Mouse (Mus musculus): ENCODE data around the gene Cttnbp2nl.

Gene Cttnbp2nl

GRCm38 (mm10) chr3:105014908-105015307 lies 38.0 kb downstream of the Cttnbp2nl start:
- DNase-seq (ENCODE audit: low read depth, low spot score), result no peak

DNA sequence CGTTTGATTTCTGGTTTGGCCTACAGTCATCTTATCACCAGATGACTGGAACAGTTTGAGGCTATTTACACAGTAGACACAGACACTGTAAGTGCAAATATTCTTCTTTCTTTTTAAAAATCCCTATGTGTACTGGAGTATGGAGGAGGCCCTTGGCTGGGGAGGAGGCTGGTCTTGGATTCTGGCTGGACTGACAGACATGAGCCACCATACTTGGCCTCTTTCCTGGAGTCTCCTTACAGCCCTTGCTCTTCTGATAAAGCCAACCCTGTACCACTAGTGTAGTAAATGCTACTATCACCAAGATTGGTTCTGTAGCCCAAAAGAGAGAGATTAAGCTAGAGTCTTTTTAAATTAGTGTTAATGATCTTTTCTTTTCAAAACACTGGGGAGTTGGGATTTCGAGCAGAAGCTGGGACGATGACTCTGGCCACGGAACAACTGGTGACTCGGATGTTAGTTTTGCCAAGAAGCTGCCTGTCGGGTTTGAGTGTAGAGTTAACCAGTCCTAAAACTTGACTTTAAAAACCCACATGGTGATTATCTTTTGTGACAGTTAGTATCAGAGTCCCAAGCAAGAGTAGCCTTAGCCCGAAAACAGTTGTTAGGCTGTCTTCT lies 40.1 kb downstream of the Cttnbp2nl start:
- DNase-seq (ENCODE audit: low read depth, low spot score), result no peak

DNA sequence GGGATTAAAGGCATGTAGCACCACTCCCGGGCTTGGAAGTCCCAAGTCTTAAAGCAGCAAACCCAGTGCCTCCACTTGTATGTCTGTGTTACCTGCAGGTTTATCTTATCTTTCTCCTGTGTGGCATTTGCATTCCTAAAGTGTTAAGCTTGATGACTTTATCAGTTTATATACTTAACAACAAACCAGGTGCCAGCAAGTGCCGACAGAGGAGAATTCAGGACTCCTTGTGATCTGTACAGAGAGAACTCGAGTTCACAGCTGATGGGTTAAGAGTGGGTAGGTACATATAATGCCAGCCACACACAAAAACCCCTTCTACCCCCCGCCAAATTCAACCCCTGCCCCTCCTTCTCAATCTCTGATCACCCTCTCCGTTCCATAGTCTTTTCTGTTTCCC lies 41.1 kb downstream of the Cttnbp2nl start:
- no peak for DNase-seq (ENCODE audit: low read depth, low spot score)

- no peak for DNase-seq (ENCODE audit: low read depth, low spot score)
Observed at GRCm38 (mm10) chr3:105010681-105011339, 42.1 kb downstream of the Cttnbp2nl start.

DNA sequence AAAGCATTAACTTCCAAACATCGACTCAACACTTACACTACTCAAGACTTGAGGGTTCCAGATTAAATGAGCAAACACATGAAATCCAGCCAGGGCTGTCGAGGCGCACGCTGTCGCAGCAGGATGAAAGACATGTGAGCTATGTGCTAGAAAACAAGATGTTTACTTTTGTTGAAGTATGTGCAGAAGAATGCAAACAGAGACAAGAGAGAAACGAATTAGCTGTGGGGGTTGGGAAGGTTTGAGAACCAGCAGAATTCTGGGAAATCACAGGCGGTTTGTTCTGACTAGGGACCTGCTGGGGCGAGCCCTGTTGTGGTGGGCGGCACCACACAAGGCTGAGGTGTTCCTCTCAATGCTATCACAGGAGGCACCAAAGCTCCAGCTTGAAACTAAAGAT lies 44.9 kb downstream of the Cttnbp2nl start:
- no peak for DNase-seq (ENCODE audit: low read depth, low spot score)

GRCm38 (mm10) chr3:105006101-105006500 lies 46.8 kb downstream of the Cttnbp2nl start:
- no peak for DNase-seq (ENCODE audit: low read depth, low spot score)

DNA sequence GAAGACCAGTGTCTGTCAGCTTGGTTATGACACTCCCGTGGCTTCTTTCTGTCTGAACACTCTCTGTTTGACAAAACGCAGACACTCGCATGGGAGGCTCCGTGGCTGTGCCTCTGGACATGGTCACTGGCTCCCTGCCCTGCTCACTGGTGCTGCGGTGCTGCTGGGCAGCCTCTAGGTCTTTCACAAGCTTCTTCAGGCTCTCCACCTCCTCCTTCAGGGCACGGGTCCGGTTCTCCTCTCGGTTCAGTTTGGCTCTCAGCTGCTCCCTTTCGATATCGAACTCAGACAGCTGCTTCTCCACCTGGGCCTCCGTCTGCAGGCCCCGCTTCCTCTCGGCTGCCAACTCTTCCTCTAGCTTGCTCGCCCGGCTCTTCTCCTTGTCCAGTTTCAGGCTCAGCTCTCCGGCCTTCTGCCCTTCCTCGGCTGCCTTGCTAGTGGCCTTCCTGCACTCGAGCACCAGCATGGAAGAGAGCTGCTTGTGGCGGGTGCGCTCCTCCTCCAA lies 47.3 kb downstream of the Cttnbp2nl start:
- DNase-seq (ENCODE audit: low read depth, low spot score), result no peak

- no peak for DNase-seq (ENCODE audit: low read depth, low spot score)
Observed at GRCm38 (mm10) chr3:105005011-105005410, 47.9 kb downstream of the Cttnbp2nl start.

GRCm38 (mm10) chr3:105003960-105004463 lies 48.9 kb downstream of the Cttnbp2nl start:
- no peak for DNase-seq (ENCODE audit: low read depth, low spot score)

GRCm38 (mm10) chr3:105001374-105001773 lies 51.6 kb downstream of the Cttnbp2nl start:
- DNase-seq (ENCODE audit: low read depth, low spot score), result no peak

- DNase-seq (ENCODE audit: low read depth, low spot score), result no peak
Observed at GRCm38 (mm10) chr3:105000561-105000960, 52.4 kb downstream of the Cttnbp2nl start.

GRCm38 (mm10) chr3:104997563-104997962 lies 55.4 kb downstream of the Cttnbp2nl start:
- no peak for DNase-seq (ENCODE audit: low read depth, low spot score)

- DNase-seq (ENCODE audit: low read depth, low spot score), result no peak
Observed at GRCm38 (mm10) chr3:104995707-104996106, 57.2 kb downstream of the Cttnbp2nl start.

DNA sequence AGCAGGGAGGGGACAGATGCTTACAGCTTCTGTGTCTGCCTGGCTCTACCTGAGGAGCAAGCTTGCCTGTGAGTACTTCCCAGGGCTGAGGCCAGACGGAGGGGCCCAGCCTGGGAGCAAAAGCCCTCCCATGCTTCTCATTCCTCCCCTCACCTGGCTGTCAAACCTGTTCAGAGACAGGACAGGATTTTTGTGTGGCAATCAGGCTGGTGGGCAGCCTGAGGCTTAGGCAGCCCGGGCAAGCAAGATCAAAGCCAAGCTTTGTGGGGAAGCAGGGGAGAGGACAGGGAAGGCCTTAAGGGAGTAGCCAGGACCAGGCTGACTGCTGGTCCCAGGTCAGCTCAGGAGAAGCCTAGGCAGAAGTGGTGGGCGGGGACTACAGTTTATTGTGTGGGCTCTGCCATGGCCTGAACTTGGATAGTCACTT lies 58.5 kb downstream of the Cttnbp2nl start:
- DNase-seq (ENCODE audit: low read depth, low spot score), result no peak

GRCm38 (mm10) chr3:104993800-104994199 lies 59.1 kb downstream of the Cttnbp2nl start:
- DNase-seq (ENCODE audit: low read depth, low spot score), result no peak

GRCm38 (mm10) chr3:104992709-104993388 lies 60.1 kb downstream of the Cttnbp2nl start:
- peak; percentile 87 for DNase-seq (ENCODE audit: low read depth, low spot score)

DNA sequence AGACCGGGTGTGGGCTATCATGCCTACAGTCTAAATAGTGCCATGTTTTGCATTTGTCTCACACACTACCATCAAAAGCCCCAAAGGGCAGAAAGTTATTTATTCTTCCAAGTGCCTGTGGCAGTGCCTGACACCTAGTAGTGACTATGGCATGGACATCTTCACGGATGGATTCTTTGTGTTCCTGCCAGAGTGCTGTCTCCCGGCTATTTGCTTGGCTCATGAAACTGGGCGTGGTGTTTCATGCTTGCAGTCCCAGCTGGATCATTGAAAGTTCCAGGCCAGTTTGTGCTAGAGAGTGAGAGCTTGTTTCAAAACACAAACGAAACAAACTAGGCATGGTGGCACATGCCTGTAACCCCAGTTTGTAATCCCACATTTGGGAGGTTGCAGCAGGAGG lies 61.2 kb downstream of the Cttnbp2nl start:
- DNase-seq (ENCODE audit: low read depth, low spot score), result no peak

- no peak for DNase-seq (ENCODE audit: low read depth, low spot score)
Observed at GRCm38 (mm10) chr3:104987884-104988283, 65.1 kb downstream of the Cttnbp2nl start.

DNA sequence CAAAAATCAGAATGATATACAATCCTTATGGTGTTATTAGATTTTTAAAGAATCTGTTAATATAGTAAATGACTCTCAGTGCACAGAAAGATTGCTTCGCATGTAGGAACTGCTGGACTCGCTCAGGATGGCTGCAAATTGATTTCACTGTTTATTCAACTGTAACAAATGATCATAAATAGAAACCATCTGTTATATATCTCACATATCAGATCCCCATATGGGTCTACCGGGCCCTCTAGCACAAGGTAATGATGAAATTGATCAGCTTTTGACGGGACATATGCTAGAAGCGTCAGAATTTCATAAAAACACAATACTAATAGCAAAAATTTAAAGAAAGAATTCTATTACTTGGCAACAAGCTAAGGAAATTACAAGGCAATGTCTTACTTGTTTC lies 73.2 kb downstream of the Cttnbp2nl start:
- no peak for DNase-seq (ENCODE audit: low read depth, low spot score)

GRCm38 (mm10) chr3:104967548-104968300 lies 85.2 kb downstream of the Cttnbp2nl start:
- DNase-seq (ENCODE audit: low read depth, low spot score), result peak; percentile 80

DNA sequence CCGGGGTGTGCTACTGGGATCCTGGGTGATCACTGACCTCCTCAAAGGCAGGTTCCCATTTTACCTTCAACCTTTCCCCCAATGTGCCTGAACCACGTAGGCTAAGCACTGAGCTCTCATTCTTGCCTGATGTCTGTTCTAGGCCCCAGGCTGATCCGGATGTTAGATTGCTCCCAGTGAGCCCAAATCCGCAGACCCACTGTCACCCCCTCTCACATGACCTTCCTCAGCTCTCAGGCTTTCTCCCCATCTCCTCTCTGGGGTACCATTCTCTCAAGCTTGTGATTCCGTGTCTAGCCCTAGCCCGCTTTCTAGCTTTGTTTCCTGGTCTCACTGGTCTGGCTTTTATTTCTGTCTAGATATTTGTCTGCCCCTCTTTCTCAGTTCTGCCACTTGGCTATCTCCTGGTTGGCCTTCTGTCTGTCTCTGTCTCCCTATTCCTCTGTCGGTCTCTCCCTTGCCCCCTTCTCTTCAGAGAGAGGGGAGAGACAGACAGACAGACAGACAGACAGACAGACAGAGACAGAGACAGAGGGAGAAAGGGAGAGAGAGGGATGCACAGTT lies 86.9 kb downstream of the Cttnbp2nl start:
- no peak for DNase-seq (ENCODE audit: low read depth, low spot score)
